Comparison of ENCODE assay signal across 31 mouse cellular contexts in genomic region chr6:54588212-54588611, GRCm38 (mm10). TPM values are rescaled to one million over a fixed set of nuclear protein-coding genes. Genes with fewer than 3 reads are reported as not detected.
"Had no signal": no experiment of that assay in that cellular context is flagged by ENCODE, and none has a peak within 500 bp of the region (broad histone marks: within the 10 kb centered on the region; RNA-seq: fewer than 3 reads in every experiment).

No protein-coding gene starts in this region.

- H3K9me3 ChIP-seq: limb, embryonic 10.5 days; limb, embryonic 12.5 days; limb, embryonic 13.5 days; limb, embryonic 15.5 days; liver, embryonic 12.5 days; liver, embryonic 13.5 days; liver, embryonic 15.5 days; lung, embryonic 15.5 days; megakaryocyte, embryonic 14.5 days; midbrain, embryonic 12.5 days; midbrain, embryonic 13.5 days; midbrain, embryonic 15.5 days; neural tube, embryonic 12.5 days; neural tube, embryonic 13.5 days had no signal

- H3K36me3 ChIP-seq: liver, embryonic 13.5 days; liver, embryonic 15.5 days; lung, embryonic 15.5 days; midbrain, embryonic 12.5 days; midbrain, embryonic 13.5 days; midbrain, embryonic 15.5 days; neural tube, embryonic 12.5 days; neural tube, embryonic 13.5 days had no signal

- ATAC-seq: liver, embryonic 12.5 days; liver, postnatal 0 days; midbrain, embryonic 13.5 days; midbrain, embryonic 15.5 days; midbrain, embryonic 16.5 days had no signal

- H3K27ac ChIP-seq: limb, embryonic 10.5 days; limb, embryonic 12.5 days; limb, embryonic 13.5 days; limb, embryonic 15.5 days; liver, embryonic 12.5 days; liver, embryonic 13.5 days; liver, embryonic 14.5 days; liver, embryonic 15.5 days; lung, embryonic 15.5 days; macrophage; midbrain, embryonic 12.5 days; midbrain, embryonic 13.5 days; midbrain, embryonic 15.5 days; neural tube, embryonic 12.5 days; neural tube, embryonic 13.5 days had no signal

- DNase-seq: left cerebral cortex, postnatal 4 days; liver; liver, embryonic 13.5 days; liver, postnatal 0 days; lung, adult 18-20 months; lung, adult 2 months; lung, embryonic 14.5 days; lung, postnatal 10 days; lung, postnatal 14 days; lung, postnatal 36 days; lung, postnatal 4 days; midbrain, embryonic 14.5 days had no signal

- H3K4me2 ChIP-seq: limb, embryonic 12.5 days; limb, embryonic 13.5 days; limb, embryonic 15.5 days; liver, embryonic 11.5 days; liver, embryonic 12.5 days; liver, embryonic 13.5 days; liver, embryonic 15.5 days; lung, embryonic 14.5 days; lung, embryonic 15.5 days; midbrain, embryonic 12.5 days; midbrain, embryonic 13.5 days; midbrain, embryonic 15.5 days; neural tube, embryonic 12.5 days; neural tube, embryonic 13.5 days had no signal

- H3K4me3 ChIP-seq: limb, embryonic 10.5 days; limb, embryonic 12.5 days; limb, embryonic 13.5 days; limb, embryonic 15.5 days; liver, embryonic 12.5 days; liver, embryonic 13.5 days; liver, embryonic 15.5 days; lung, embryonic 15.5 days; megakaryocyte, embryonic 14.5 days; midbrain, embryonic 12.5 days; midbrain, embryonic 13.5 days; midbrain, embryonic 15.5 days; myocyte; neural tube, embryonic 12.5 days; neural tube, embryonic 13.5 days had no signal

- H3K9ac ChIP-seq: limb, embryonic 12.5 days; limb, embryonic 13.5 days; limb, embryonic 15.5 days; liver, embryonic 12.5 days; liver, embryonic 13.5 days; liver, embryonic 14.5 days; liver, embryonic 15.5 days; liver, postnatal 0 days; lung, embryonic 14.5 days; lung, embryonic 15.5 days; midbrain, embryonic 12.5 days; midbrain, embryonic 13.5 days; midbrain, embryonic 15.5 days; neural tube, embryonic 12.5 days; neural tube, embryonic 13.5 days had no signal

- H3K27me3 ChIP-seq: limb, embryonic 12.5 days; limb, embryonic 13.5 days; limb, embryonic 15.5 days; liver, embryonic 12.5 days; liver, embryonic 13.5 days; liver, embryonic 15.5 days; lung, embryonic 15.5 days; midbrain, embryonic 12.5 days; midbrain, embryonic 13.5 days; midbrain, embryonic 15.5 days; neural tube, embryonic 12.5 days; neural tube, embryonic 13.5 days had no signal

RNA-seq across cellular contexts. Expression of gene Scrn1, which starts 21.9 kb away (rescaled TPM):
- polyA plus RNA-seq: liver, adult 2 months; macrophage had no signal
